Mouse (Mus musculus): ENCODE data around the gene 1810062G17Rik.

1810062G17Rik gene

GRCm38 (mm10) chr3:36475532-36476087 lies at the start of gene 1810062G17Rik, which contains the start of gene Anxa5:
1810062G17Rik (plus strand) TSS chr3:36475937.
Anxa5 (minus strand) TSS chr3:36475894.
- peak; percentile 98 for DNase-seq (ENCODE audit: low read depth)

- no peak for DNase-seq (ENCODE audit: low read depth)
Measured at GRCm38 (mm10) chr3:36427386-36427785, 48.4 kb upstream of the 1810062G17Rik start.

- DNase-seq (ENCODE audit: low read depth) = no peak
Measured at GRCm38 (mm10) chr3:36430360-36430759, 45.4 kb upstream of the 1810062G17Rik start.

- DNase-seq (ENCODE audit: low read depth) = no peak
Measured at GRCm38 (mm10) chr3:36440280-36440679, 35.5 kb upstream of the 1810062G17Rik start.

- peak; percentile 64 for DNase-seq (ENCODE audit: low read depth)
Measured at GRCm38 (mm10) chr3:36442426-36442825, 33.3 kb upstream of the 1810062G17Rik start.

GRCm38 (mm10) chr3:36446041-36446440 lies 29.7 kb upstream of the 1810062G17Rik start:
- no peak for DNase-seq (ENCODE audit: low read depth)

GRCm38 (mm10) chr3:36446506-36446905 lies 29.2 kb upstream of the 1810062G17Rik start:
- no peak for DNase-seq (ENCODE audit: low read depth)

- no peak for DNase-seq (ENCODE audit: low read depth)
Measured at GRCm38 (mm10) chr3:36446918-36447317, 28.8 kb upstream of the 1810062G17Rik start.

- DNase-seq (ENCODE audit: low read depth) = no peak
Measured at GRCm38 (mm10) chr3:36449292-36450165, 26.2 kb upstream of the 1810062G17Rik start.

- DNase-seq (ENCODE audit: low read depth) = no peak
Measured at GRCm38 (mm10) chr3:36452502-36452901, 23.2 kb upstream of the 1810062G17Rik start.

- no peak for DNase-seq (ENCODE audit: low read depth)
Measured at GRCm38 (mm10) chr3:36455124-36455523, 20.6 kb upstream of the 1810062G17Rik start.

GRCm38 (mm10) chr3:36455566-36455965 lies 20.2 kb upstream of the 1810062G17Rik start:
- no peak for DNase-seq (ENCODE audit: low read depth)

- DNase-seq (ENCODE audit: low read depth) = no peak
Measured at GRCm38 (mm10) chr3:36460717-36461116, 15.0 kb upstream of the 1810062G17Rik start.

GRCm38 (mm10) chr3:36461819-36462218 lies 13.9 kb upstream of the 1810062G17Rik start:
- no peak for DNase-seq (ENCODE audit: low read depth)

GRCm38 (mm10) chr3:36462348-36462747 lies 13.4 kb upstream of the 1810062G17Rik start:
- DNase-seq (ENCODE audit: low read depth) = no peak

- no peak for DNase-seq (ENCODE audit: low read depth)
Measured at GRCm38 (mm10) chr3:36465538-36465937, 10.2 kb upstream of the 1810062G17Rik start.

- DNase-seq (ENCODE audit: low read depth) = no peak
Measured at GRCm38 (mm10) chr3:36467632-36468031, 8.1 kb upstream of the 1810062G17Rik start.

GRCm38 (mm10) chr3:36468871-36469270 lies 6.9 kb upstream of the 1810062G17Rik start:
- DNase-seq (ENCODE audit: low read depth) = no peak

GRCm38 (mm10) chr3:36471856-36472255 lies 3.9 kb upstream of the 1810062G17Rik start:
- no peak for DNase-seq (ENCODE audit: low read depth)

GRCm38 (mm10) chr3:36473222-36473621 lies 2.5 kb upstream of the 1810062G17Rik start:
- DNase-seq (ENCODE audit: low read depth) = peak; percentile 7

- no peak for DNase-seq (ENCODE audit: low read depth)
Measured at GRCm38 (mm10) chr3:36474421-36474820, 1.3 kb upstream of the 1810062G17Rik start.

GRCm38 (mm10) chr3:36474938-36475483 lies 726 bp upstream of the 1810062G17Rik start:
- no peak for DNase-seq (ENCODE audit: low read depth)
